Mouse (Mus musculus) heart, postnatal 0 days (tissue): ENCODE data around the gene Aadacl3.

ENCODE experiments used
- CTCF ChIP-seq: IDR thresholded peaks from 2 replicates; pipeline ENCODE4 v1.5.1; 2016; ENCODE audit warnings: antibody characterized with exemption, control low read depth, low read depth
- EP300 ChIP-seq: IDR thresholded peaks from 2 replicates; pipeline ENCODE4 v1.6.1; 2016; ENCODE audit warnings: antibody characterized with exemption, low read depth

GRCm38 (mm10) chr4:144408290-144408689 lies 55.3 kb downstream of the Aadacl3 start, which contains the start of gene Pramef12:
- TF ChIP-seq CTCF, result no peak
- no peak for TF ChIP-seq EP300
